Mouse (Mus musculus): ENCODE data around the gene Tspan9. TPM values are rescaled to one million over a fixed set of nuclear protein-coding genes. Genes with fewer than 3 reads are reported as not detected.

Tspan9 gene
- polyA plus RNA-seq, 1 experiment from 2014 or later: 156 TPM

GRCm38 (mm10) chr6:128118670-128119230 lies 24.6 kb downstream of the Tspan9 start:
- Histone ChIP-seq H3K4me1 (peaks cover 61% of the 10 kb centered on the region), H3K9me3 (replicated peaks) (no peaks in the 10 kb centered on the region), H3K27ac (replicated peaks) (no peak overlapping the region), H3K9ac (no peak overlapping the region), H3K4me2 (replicated peaks) (no peak overlapping the region), H3K36me3 (no peaks in the 10 kb centered on the region; the same call in 1 of the 2 replicates), H3K4me3 (replicated peaks) (no peak overlapping the region), H3K27me3 (no peaks in the 10 kb centered on the region)
- no peak for ATAC-seq (ENCODE audit: insufficient number of reproducible peaks, low FRiP score, low TSS enrichment, low read depth)
- 88% methylated on average over 7 of the region's 7 CpGs for WGBS

- Histone ChIP-seq H3K4me2 (replicated peaks) (0 out of 2 replicates have a peak overlapping the region, but pooled peaks have one; percentile 4), H3K27me3 (no peaks in the 10 kb centered on the region), H3K27ac (replicated peaks) (peak overlapping the region; percentile 76), H3K4me3 (replicated peaks) (no peak overlapping the region), H3K9me3 (replicated peaks) (no peaks in the 10 kb centered on the region), H3K9ac (no peak overlapping the region), H3K36me3 (no peaks in the 10 kb centered on the region; the same call in 1 of the 2 replicates), H3K4me1 (peaks cover 58% of the 10 kb centered on the region)
- ATAC-seq (ENCODE audit: insufficient number of reproducible peaks, low FRiP score, low TSS enrichment, low read depth): peak; percentile 44; the same call in 1 of the 2 replicates
- WGBS: 42% methylated on average over 10 of the region's 10 CpGs
Observed at GRCm38 (mm10) chr6:128116836-128117542, 26.4 kb downstream of the Tspan9 start.

GRCm38 (mm10) chr6:128116344-128116743 lies 27.1 kb downstream of the Tspan9 start:
- 27% methylated on average over 2 of the region's 2 CpGs for WGBS
- Histone ChIP-seq H3K9ac (no peak overlapping the region), H3K4me3 (replicated peaks) (no peak overlapping the region), H3K27me3 (no peaks in the 10 kb centered on the region), H3K4me2 (replicated peaks) (0 out of 2 replicates have a peak overlapping the region, but pooled peaks have one; percentile 4), H3K9me3 (replicated peaks) (no peaks in the 10 kb centered on the region), H3K36me3 (no peaks in the 10 kb centered on the region; the same call in 1 of the 2 replicates), H3K27ac (replicated peaks) (peak overlapping the region; percentile 76), H3K4me1 (peaks cover 58% of the 10 kb centered on the region)
- ATAC-seq (ENCODE audit: insufficient number of reproducible peaks, low FRiP score, low TSS enrichment, low read depth): no peak

- H3K4me1 ChIP-seq: peaks cover 50% of the 10 kb centered on the region
- H3K9me3 ChIP-seq (replicated peaks): no peaks in the 10 kb centered on the region
Observed at GRCm38 (mm10) chr6:128115121-128115520, 28.3 kb downstream of the Tspan9 start.

GRCm38 (mm10) chr6:128112605-128113004 lies 30.8 kb downstream of the Tspan9 start:
- ATAC-seq (ENCODE audit: insufficient number of reproducible peaks, low FRiP score, low TSS enrichment, low read depth): no peak
- Histone ChIP-seq H3K4me3 (replicated peaks) (no peak overlapping the region), H3K27me3 (no peaks in the 10 kb centered on the region), H3K4me2 (replicated peaks) (no peak overlapping the region), H3K9ac (no peak overlapping the region), H3K9me3 (replicated peaks) (no peaks in the 10 kb centered on the region), H3K36me3 (no peaks in the 10 kb centered on the region; the same call in 1 of the 2 replicates), H3K27ac (replicated peaks) (0 out of 2 replicates have a peak overlapping the region, but pooled peaks have one; percentile 28), H3K4me1 (peaks cover 62% of the 10 kb centered on the region)
- WGBS: 25% methylated on average over 3 of the region's 3 CpGs

More at GRCm38 (mm10) chr6:128115121-128115520, 28.3 kb downstream of the Tspan9 start:
- WGBS: 70% methylated on average over 6 of the region's 6 CpGs
- H3K4me2 ChIP-seq (replicated peaks): no peak overlapping the region
- no peaks in the 10 kb centered on the region for H3K27me3 ChIP-seq
- no peak overlapping the region for H3K9ac ChIP-seq
- H3K4me3 ChIP-seq (replicated peaks): no peak overlapping the region
- peak; percentile 17; the same call in 1 of the 2 replicates for ATAC-seq (ENCODE audit: insufficient number of reproducible peaks, low FRiP score, low TSS enrichment, low read depth)
- H3K36me3 ChIP-seq: no peaks in the 10 kb centered on the region; the same call in 1 of the 2 replicates
- no peak overlapping the region for H3K27ac ChIP-seq (replicated peaks)

GRCm38 (mm10) chr6:128111784-128112183 lies 31.6 kb downstream of the Tspan9 start:
- H3K4me2 ChIP-seq (replicated peaks): no peak overlapping the region
- no peak overlapping the region for H3K27ac ChIP-seq (replicated peaks)
- no peaks in the 10 kb centered on the region for H3K9me3 ChIP-seq (replicated peaks)
- no peaks in the 10 kb centered on the region for H3K27me3 ChIP-seq
- H3K36me3 ChIP-seq: no peaks in the 10 kb centered on the region; the same call in 1 of the 2 replicates
- 43% methylated on average over 7 of the region's 7 CpGs for WGBS
- H3K4me1 ChIP-seq: peaks cover 59% of the 10 kb centered on the region
- no peak for ATAC-seq (ENCODE audit: insufficient number of reproducible peaks, low FRiP score, low TSS enrichment, low read depth)
- H3K4me3 ChIP-seq (replicated peaks): no peak overlapping the region
- no peak overlapping the region for H3K9ac ChIP-seq

- ATAC-seq (ENCODE audit: insufficient number of reproducible peaks, low FRiP score, low TSS enrichment, low read depth): no peak
- no peaks in the 10 kb centered on the region for H3K27me3 ChIP-seq
- no peaks in the 10 kb centered on the region for H3K9me3 ChIP-seq (replicated peaks)
- peak overlapping the region; percentile 0; the same call in 1 of the 2 replicates for H3K27ac ChIP-seq (replicated peaks)
- peaks cover 65% of the 10 kb centered on the region for H3K4me1 ChIP-seq
- H3K9ac ChIP-seq: no peak overlapping the region
- H3K36me3 ChIP-seq: no peaks in the 10 kb centered on the region
- no peak overlapping the region for H3K4me3 ChIP-seq (replicated peaks)
- WGBS: 78% methylated on average over 7 of the region's 7 CpGs
- H3K4me2 ChIP-seq (replicated peaks): no peak overlapping the region
Observed at GRCm38 (mm10) chr6:128108324-128109035, 34.9 kb downstream of the Tspan9 start.

GRCm38 (mm10) chr6:128107698-128108097 lies 35.7 kb downstream of the Tspan9 start:
- peaks cover 64% of the 10 kb centered on the region for H3K4me1 ChIP-seq
- peak overlapping the region; percentile 72 for H3K27ac ChIP-seq (replicated peaks)
- H3K9ac ChIP-seq: no peak overlapping the region
- H3K4me3 ChIP-seq (replicated peaks): no peak overlapping the region
- 38% methylated on average over 8 of the region's 8 CpGs for WGBS
- ATAC-seq (ENCODE audit: insufficient number of reproducible peaks, low FRiP score, low TSS enrichment, low read depth): no peak
- H3K36me3 ChIP-seq: no peaks in the 10 kb centered on the region
- H3K4me2 ChIP-seq (replicated peaks): no peak overlapping the region
- no peaks in the 10 kb centered on the region for H3K27me3 ChIP-seq
- H3K9me3 ChIP-seq (replicated peaks): no peaks in the 10 kb centered on the region

- ATAC-seq (ENCODE audit: insufficient number of reproducible peaks, low FRiP score, low TSS enrichment, low read depth): no peak
- Histone ChIP-seq H3K9me3 (replicated peaks) (no peaks in the 10 kb centered on the region), H3K36me3 (no peaks in the 10 kb centered on the region), H3K4me2 (replicated peaks) (no peak overlapping the region), H3K4me1 (peaks cover 59% of the 10 kb centered on the region), H3K4me3 (replicated peaks) (no peak overlapping the region), H3K9ac (no peak overlapping the region), H3K27ac (replicated peaks) (peak overlapping the region; percentile 88), H3K27me3 (no peaks in the 10 kb centered on the region)
- WGBS: 66% methylated on average over 3 of the region's 3 CpGs
Observed at GRCm38 (mm10) chr6:128106154-128106553, 37.2 kb downstream of the Tspan9 start.

- Histone ChIP-seq H3K27me3 (no peaks in the 10 kb centered on the region), H3K9me3 (replicated peaks) (no peaks in the 10 kb centered on the region), H3K9ac (no peak overlapping the region), H3K4me1 (peaks cover 63% of the 10 kb centered on the region), H3K27ac (replicated peaks) (peak overlapping the region; percentile 88), H3K36me3 (no peaks in the 10 kb centered on the region), H3K4me2 (replicated peaks) (no peak overlapping the region), H3K4me3 (replicated peaks) (no peak overlapping the region)
- peak; percentile 27; the same call in 1 of the 2 replicates for ATAC-seq (ENCODE audit: insufficient number of reproducible peaks, low FRiP score, low TSS enrichment, low read depth)
- WGBS: 52% methylated on average over 7 of the region's 7 CpGs
Observed at GRCm38 (mm10) chr6:128104712-128105324, 38.6 kb downstream of the Tspan9 start.

GRCm38 (mm10) chr6:128103874-128104273 lies 39.5 kb downstream of the Tspan9 start:
- 67% methylated on average over 5 of the region's 5 CpGs for WGBS
- Histone ChIP-seq H3K4me3 (replicated peaks) (no peak overlapping the region), H3K9me3 (replicated peaks) (no peaks in the 10 kb centered on the region), H3K9ac (no peak overlapping the region), H3K27me3 (no peaks in the 10 kb centered on the region), H3K4me1 (peaks cover 72% of the 10 kb centered on the region), H3K27ac (replicated peaks) (peak overlapping the region; percentile 88), H3K36me3 (no peaks in the 10 kb centered on the region), H3K4me2 (replicated peaks) (no peak overlapping the region)
- no peak for ATAC-seq (ENCODE audit: insufficient number of reproducible peaks, low FRiP score, low TSS enrichment, low read depth)

Measured in embryonic facial prominence, embryonic 15.5 days (tissue).